Mouse (Mus musculus): ENCODE results near the gene Rps13.

GRCm38 (mm10) chr7:116331246-116331645, 2.7 kb downstream of the Rps13 start:
- TF ChIP-seq POLR2A (IDR thresholded peaks at IDR 0.05; ENCODE audit: insufficient read length, low read depth) (no peak), MAX (IDR thresholded peaks at IDR 0.05; ENCODE audit: low read depth) (no peak), MYOG (IDR thresholded peaks at IDR 0.05; ENCODE audit: control insufficient read depth in 1 of 3, insufficient read depth in 1 of 3, insufficient read length in 2 of 3, low read depth in 2 of 3) (no peak), E2F4 (IDR thresholded peaks at IDR 0.05; ENCODE audit: insufficient read depth) (no peak), TCF12 (IDR thresholded peaks at IDR 0.05; ENCODE audit: insufficient read depth, poor library complexity, severe bottlenecking) (no peak), CEBPB (IDR thresholded peaks at IDR 0.05; ENCODE audit: insufficient read depth, poor library complexity, severe bottlenecking) (no peak), USF1 (IDR thresholded peaks at IDR 0.05; ENCODE audit: low read depth) (no peak), POLR2AphosphoS2 (IDR thresholded peaks at IDR 0.05; ENCODE audit: insufficient read length, low read depth) (no peak), REST (IDR thresholded peaks at IDR 0.05; ENCODE audit: insufficient read depth, insufficient read length) (no peak), MYOD1 (IDR thresholded peaks at IDR 0.05; ENCODE audit: control insufficient read depth in 1 of 3, insufficient read length in 2 of 3, low read depth in 2 of 3) (no peak)
